Mouse (Mus musculus) skeletal muscle tissue, adult 2 months (tissue): Measurements from ENCODE around the gene 4933402D24Rik.

Source experiments
- DNase-seq: peaks from one replicate; pipeline ENCODE4 v3.0.0-alpha.2; 2012; ENCODE audit warnings: low read depth, low spot score

The 4933402D24Rik gene

GRCm38 (mm10) chr1:63769167-63769566, at the start of gene 4933402D24Rik:
4933402D24Rik (minus strand) TSS chr1:63769267.
- no peak for DNase-seq

- no peak for DNase-seq
Observed at GRCm38 (mm10) chr1:63808584-63808983, 39.5 kb upstream of the 4933402D24Rik start.

GRCm38 (mm10) chr1:63805095-63805494, 36.0 kb upstream of the 4933402D24Rik start:
- DNase-seq: no peak

- no peak for DNase-seq
Observed at GRCm38 (mm10) chr1:63794326-63794725, 25.3 kb upstream of the 4933402D24Rik start.

GRCm38 (mm10) chr1:63776902-63777630, 8.0 kb upstream of the 4933402D24Rik start:
- no peak for DNase-seq

- no peak for DNase-seq
Observed at GRCm38 (mm10) chr1:63776396-63776795, 7.3 kb upstream of the 4933402D24Rik start.

GRCm38 (mm10) chr1:63770309-63770708, 1.2 kb upstream of the 4933402D24Rik start:
- no peak for DNase-seq

GRCm38 (mm10) chr1:63768112-63768511, 955 bp downstream of the 4933402D24Rik start:
- peak; percentile 13 for DNase-seq

- no peak for DNase-seq
Observed at GRCm38 (mm10) chr1:63764395-63764794, 4.7 kb downstream of the 4933402D24Rik start.

- DNase-seq: no peak
Observed at GRCm38 (mm10) chr1:63763881-63764386, 5.1 kb downstream of the 4933402D24Rik start.

- DNase-seq: no peak
Observed at GRCm38 (mm10) chr1:63763212-63763694, 5.8 kb downstream of the 4933402D24Rik start.

GRCm38 (mm10) chr1:63756005-63756404, 13.1 kb downstream of the 4933402D24Rik start:
- DNase-seq: no peak

- peak; percentile 88 for DNase-seq
Observed at GRCm38 (mm10) chr1:63730240-63730771, 38.8 kb downstream of the 4933402D24Rik start, which contains the start of the genes Mdh1b and Fastkd2. Mdh1b (minus strand) TSS chr1:63730318. Fastkd2 (plus strand) TSS chr1:63730614.

GRCm38 (mm10) chr1:63729796-63730195, 39.3 kb downstream of the 4933402D24Rik start:
- no peak for DNase-seq

- DNase-seq: no peak
Observed at GRCm38 (mm10) chr1:63720161-63720560, 48.9 kb downstream of the 4933402D24Rik start.

GRCm38 (mm10) chr1:63708876-63709275, 60.2 kb downstream of the 4933402D24Rik start:
- DNase-seq: no peak

- no peak for DNase-seq
Observed at GRCm38 (mm10) chr1:63705733-63706132, 63.3 kb downstream of the 4933402D24Rik start.
